Mouse (Mus musculus) adrenal gland, postnatal 10 days (tissue): ENCODE measurements around the gene Slc39a12. TPM values are rescaled to one million over a fixed set of nuclear protein-coding genes. Genes with fewer than 3 reads are reported as not detected.

ENCODE experiments used
- total RNA-seq, 2 experiments: library from RNA; stranded (reverse); gene quantifications; 2 replicates each; pipeline ENCODE4 v1.2.3; 2021

Gene Slc39a12
- total RNA-seq, 2 experiments from 2014 or later, result 0.15 TPM; not detected in 1

Other genes starting within 250 kb of the Slc39a12 start
- gene Tmem236, start 213.8 kb upstream of the Slc39a12 start, total RNA-seq, result under 1 TPM; 0.12 to 0.18 TPM
- gene Mrc1, start 158.9 kb upstream of the Slc39a12 start, total RNA-seq, result 10 to 100 TPM; 24.8 to 31.3 TPM
- 10 to 100 TPM; 29.6 to 42.6 TPM for gene Cacnb2, start 214.8 kb downstream of the Slc39a12 start, total RNA-seq